Mouse (Mus musculus): Measurements from ENCODE around the gene Hpcal1.

- no peak for TF ChIP-seq CHD2 (IDR thresholded peaks at IDR 0.05; ENCODE audit: low read depth, low read length)
- TF ChIP-seq ZC3H11A (IDR thresholded peaks at IDR 0.05; ENCODE audit: borderline replicate concordance, low read depth, low read length), result no peak
- no peak for TF ChIP-seq MAFK (IDR thresholded peaks at IDR 0.05; ENCODE audit: insufficient read depth, low read depth, low read length)
- TF ChIP-seq HCFC1 (IDR thresholded peaks at IDR 0.05; ENCODE audit: borderline replicate concordance, insufficient read depth, low read length), result no peak
- TF ChIP-seq ZNF384 (IDR thresholded peaks at IDR 0.05; ENCODE audit: low read depth, low read length), result no peak
Measured at GRCm38 (mm10) chr12:17789486-17789885, 98.8 kb downstream of the Hpcal1 start.

Measured in ES-E14 (cell line).